In the genomic region with DNA sequence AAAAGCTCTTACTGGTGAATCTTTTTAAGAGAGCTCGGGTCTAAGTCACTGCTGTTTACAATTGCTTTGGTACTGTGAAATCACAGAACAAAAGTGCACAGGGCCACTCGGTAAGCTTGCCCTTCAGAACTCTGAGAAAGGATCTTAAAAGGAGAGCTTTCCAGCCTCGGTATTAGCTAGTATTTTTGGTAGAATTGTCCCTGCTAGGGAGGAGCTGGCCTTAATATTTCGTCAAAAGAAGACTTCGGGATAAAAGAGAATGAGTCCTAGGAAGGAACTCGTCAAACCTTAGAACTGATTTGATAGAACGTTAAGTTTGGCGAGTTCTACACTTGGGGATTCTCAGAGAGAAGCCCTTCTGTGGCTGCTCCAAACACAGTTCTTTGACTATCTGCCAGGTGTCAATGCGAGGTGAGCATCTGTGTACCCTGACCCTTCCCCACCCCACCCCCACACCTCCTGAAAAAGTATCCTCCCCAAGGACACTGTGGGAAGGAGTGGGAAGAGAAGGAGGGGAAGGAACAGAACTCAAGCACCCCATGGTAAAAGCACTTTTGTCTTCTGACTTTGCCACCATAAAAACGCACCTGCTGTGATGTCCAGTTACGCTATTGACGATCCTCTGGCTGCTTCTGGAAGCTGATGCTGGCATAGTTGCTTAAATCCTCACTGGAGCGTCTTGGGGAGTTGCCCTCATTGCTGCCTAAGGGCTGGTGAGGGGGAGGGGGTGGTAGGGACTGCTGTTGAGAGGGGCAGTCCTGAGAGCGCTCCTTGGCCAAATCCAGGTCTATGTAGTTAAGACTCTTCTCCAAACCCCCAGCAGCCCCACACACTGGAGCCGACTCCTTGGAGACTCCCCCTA, we compare ENCODE assay signal across 8 mouse cellular contexts. TPM values are rescaled to one million over a fixed set of nuclear protein-coding genes. Genes with fewer than 3 reads are reported as not detected.
DNase-seq lines count a peak whose midpoint lies in the region; ATAC-seq and TF ChIP-seq lines count a peak whose summit lies in the region.

No protein-coding gene starts in this region.

- H3K4me2 ChIP-seq in forebrain, embryonic 15.5 days (replicated peaks) = peak overlapping the region; percentile 76
- peak overlapping the region; percentile 59 for H3K4me2 ChIP-seq in intestine, embryonic 14.5 days (ENCODE audit: low read length)
- peak overlapping the region; percentile 76 for H3K4me2 ChIP-seq in midbrain, embryonic 16.5 days (ENCODE audit: low read length)

- H3K27me3 ChIP-seq in ES-Bruce4 (ENCODE audit: control insufficient read depth, insufficient read depth, low read length, poor library complexity, severe bottlenecking) = no peaks in the 10 kb centered on the region
- H3K27me3 ChIP-seq in forebrain, embryonic 15.5 days = no peaks in the 10 kb centered on the region
- 0 out of 2 replicates have a peak, but pooled peaks cover 2% of the 10 kb centered on the region for H3K27me3 ChIP-seq in intestine, embryonic 14.5 days (replicated peaks; ENCODE audit: control insufficient read depth, insufficient read depth, low read length)
- H3K27me3 ChIP-seq in midbrain, embryonic 16.5 days (ENCODE audit: control insufficient read depth, insufficient read depth, low read depth, low read length) = no peaks in the 10 kb centered on the region

- no peaks in the 10 kb centered on the region for H3K36me3 ChIP-seq in ES-Bruce4 (ENCODE audit: control insufficient read depth, insufficient read depth, low read length, poor library complexity, severe bottlenecking)
- H3K36me3 ChIP-seq in forebrain, embryonic 15.5 days = no peaks in the 10 kb centered on the region
- H3K36me3 ChIP-seq in intestine, embryonic 14.5 days (ENCODE audit: control insufficient read depth, insufficient read depth, low read length) = 0 out of 2 replicates have a peak, but pooled peaks cover 4% of the 10 kb centered on the region
- H3K36me3 ChIP-seq in midbrain, embryonic 16.5 days (ENCODE audit: control insufficient read depth, insufficient read depth, low read length) = peaks cover 5% of the 10 kb centered on the region

- 10% methylated on average over 15 of the region's 15 CpGs for WGBS in forebrain, embryonic 15.5 days
- WGBS in intestine, embryonic 14.5 days = 26% methylated on average over 15 of the region's 15 CpGs
- 14% methylated on average over 15 of the region's 15 CpGs for WGBS in midbrain, embryonic 16.5 days

- H3K4me1 ChIP-seq in ES-Bruce4 (ENCODE audit: control insufficient read depth, insufficient read depth, low read length) = peaks cover 1% of the 10 kb centered on the region
- peaks cover 72% of the 10 kb centered on the region for H3K4me1 ChIP-seq in forebrain, embryonic 15.5 days
- peaks cover 29% of the 10 kb centered on the region for H3K4me1 ChIP-seq in intestine, embryonic 14.5 days (replicated peaks; ENCODE audit: control insufficient read depth, insufficient read depth, low read length)
- peaks cover 49% of the 10 kb centered on the region for H3K4me1 ChIP-seq in midbrain, embryonic 16.5 days (ENCODE audit: control insufficient read depth, insufficient read depth, low read length)

- no peak for TF ChIP-seq POLR2A in ES-Bruce4 (IDR thresholded peaks at IDR 0.05; ENCODE audit: insufficient read depth, low read length)

- H3K27ac ChIP-seq in ES-Bruce4 (ENCODE audit: insufficient read depth, low read length) = no peak overlapping the region
- H3K27ac ChIP-seq in forebrain, embryonic 15.5 days (replicated peaks) = peak overlapping the region; percentile 65
- H3K27ac ChIP-seq in intestine, embryonic 14.5 days (ENCODE audit: low read depth) = no peak overlapping the region
- 0 out of 2 replicates have a peak overlapping the region, but pooled peaks have one; percentile 4 for H3K27ac ChIP-seq in midbrain, embryonic 16.5 days (ENCODE audit: low read length)

- TF ChIP-seq CTCF in ES-Bruce4 (IDR thresholded peaks at IDR 0.05; ENCODE audit: low read depth, low read length) = no peak

- no peak for ATAC-seq in forebrain, embryonic 15.5 days (replicated peaks)
- ATAC-seq in intestine, embryonic 14.5 days (replicated peaks; ENCODE audit: low FRiP score, low TSS enrichment, low read depth) = no peak
- no peak for ATAC-seq in midbrain, embryonic 16.5 days

- no peaks in the 10 kb centered on the region for H3K9me3 ChIP-seq in ES-Bruce4 (replicated peaks; ENCODE audit: control insufficient read depth, insufficient read depth, low read length, poor library complexity, severe bottlenecking)
- no peaks in the 10 kb centered on the region for H3K9me3 ChIP-seq in forebrain, embryonic 15.5 days
- H3K9me3 ChIP-seq in intestine, embryonic 14.5 days (ENCODE audit: control insufficient read depth, low read length) = no peaks in the 10 kb centered on the region
- H3K9me3 ChIP-seq in midbrain, embryonic 16.5 days (replicated peaks; ENCODE audit: control insufficient read depth, low read length, poor library complexity, severe bottlenecking) = no peaks in the 10 kb centered on the region

- peak; percentile 6 for DNase-seq in embryo, embryonic 10 days (ENCODE audit: low spot score)
- no peak for DNase-seq in embryo, embryonic 9.5 days (ENCODE audit: extremely low spot score)
- DNase-seq in intestine, embryonic 14.5 days (ENCODE audit: low spot score) = no peak
- DNase-seq in frontal cortex, adult 2 months (ENCODE audit: extremely low spot score in 1 of 2, low spot score in 1 of 2) = no peak
- DNase-seq in urinary bladder, postnatal 10 days (ENCODE audit: low spot score) = no peak

- TF ChIP-seq EP300 in ES-Bruce4 (IDR thresholded peaks at IDR 0.05; ENCODE audit: insufficient read depth, low read depth, low read length) = no peak

- H3K4me3 ChIP-seq in ES-Bruce4 (ENCODE audit: low read depth, low read length) = 0 out of 2 replicates have a peak overlapping the region, but pooled peaks have one; percentile 10
- peak overlapping the region; percentile 84 for H3K4me3 ChIP-seq in forebrain, embryonic 15.5 days
- peak overlapping the region; percentile 41 for H3K4me3 ChIP-seq in intestine, embryonic 14.5 days (ENCODE audit: low read depth, low read length)
- H3K4me3 ChIP-seq in midbrain, embryonic 16.5 days (ENCODE audit: low read depth, low read length) = peak overlapping the region; percentile 42

- no peak overlapping the region for H3K9ac ChIP-seq in ES-Bruce4 (ENCODE audit: low read depth, poor library complexity, severe bottlenecking)
- peak overlapping the region; percentile 49 for H3K9ac ChIP-seq in forebrain, embryonic 15.5 days (replicated peaks)
- H3K9ac ChIP-seq in intestine, embryonic 14.5 days (ENCODE audit: low read length) = peak overlapping the region; percentile 33
- H3K9ac ChIP-seq in midbrain, embryonic 16.5 days (ENCODE audit: low read depth, low read length) = peak overlapping the region; percentile 66

RNA-seq across cellular contexts. Expression of gene Irs1, which starts 4.8 kb away (rescaled TPM):
- polyA plus RNA-seq in ES-Bruce4 (2011; ENCODE audit: insufficient read depth, insufficient read length, low read depth, missing spikeins) = 15.3 and 15.8 TPM in 2 replicates
- polyA plus RNA-seq in forebrain, embryonic 15.5 days (2015; fragmentation: Nextera tagmentation; extraction: Ambion mirVana) = 9.1 and 10.4 TPM in 2 replicates
- polyA plus RNA-seq in intestine, embryonic 14.5 days (2014; fragmentation: Nextera tagmentation; extraction: Ambion mirVana) = 3.9 and 4.0 TPM in 2 replicates
- polyA plus RNA-seq in midbrain, embryonic 16.5 days (2015; fragmentation: Nextera tagmentation; extraction: Ambion mirVana) = 7.9 and 8.9 TPM in 2 replicates
- 8.5 and 9.5 TPM in 2 replicates for polyA plus RNA-seq in frontal cortex, adult 2 months (2012; rRNA removed)

RNA-seq across cellular contexts. Expression of gene Rhbdd1, which starts 29.8 kb away (rescaled TPM):
- 19.2 and 21.4 TPM in 2 replicates for polyA plus RNA-seq in ES-Bruce4 (2011; ENCODE audit: insufficient read depth, insufficient read length, low read depth, missing spikeins)
- 5.0 TPM in 2 replicates for polyA plus RNA-seq in forebrain, embryonic 15.5 days (2015; fragmentation: Nextera tagmentation; extraction: Ambion mirVana)
- polyA plus RNA-seq in intestine, embryonic 14.5 days (2014; fragmentation: Nextera tagmentation; extraction: Ambion mirVana) = 5.3 and 6.8 TPM in 2 replicates
- polyA plus RNA-seq in midbrain, embryonic 16.5 days (2015; fragmentation: Nextera tagmentation; extraction: Ambion mirVana) = 3.8 and 4.5 TPM in 2 replicates
- polyA plus RNA-seq in frontal cortex, adult 2 months (2012; rRNA removed) = 6.1 and 7.0 TPM in 2 replicates

RNA-seq across cellular contexts. Expression of gene Gm9747, which starts 53.5 kb away (rescaled TPM):
- not detected in 2 replicates for polyA plus RNA-seq in ES-Bruce4 (2011; ENCODE audit: insufficient read depth, insufficient read length, low read depth, missing spikeins)
- polyA plus RNA-seq in forebrain, embryonic 15.5 days (2015; fragmentation: Nextera tagmentation; extraction: Ambion mirVana) = 27.4 and 30.3 TPM in 2 replicates
- 13.0 and 14.2 TPM in 2 replicates for polyA plus RNA-seq in intestine, embryonic 14.5 days (2014; fragmentation: Nextera tagmentation; extraction: Ambion mirVana)
- 24.8 and 26.0 TPM in 2 replicates for polyA plus RNA-seq in midbrain, embryonic 16.5 days (2015; fragmentation: Nextera tagmentation; extraction: Ambion mirVana)
- polyA plus RNA-seq in frontal cortex, adult 2 months (2012; rRNA removed) = 0.04 and 0.10 TPM in 2 replicates

Comparison
In these comparisons a context has a peak if more than half of its experiments do, and no peak if none do; other contexts are left out.
1. H3K27ac ChIP-seq: peak in forebrain, embryonic 15.5 days (single experiment) and midbrain, embryonic 16.5 days (single experiment); none in ES-Bruce4 (single experiment) and intestine, embryonic 14.5 days (single experiment).
2. H3K4me3 ChIP-seq: peak in every context shown above with its lines; median percentile 84 in forebrain, embryonic 15.5 days; 42 in midbrain, embryonic 16.5 days; 41 in intestine, embryonic 14.5 days; 10 in ES-Bruce4.
3. RNA of gene Gm9747, which starts 53.5 kb away (polyA plus RNA-seq): 27.4 to 30.3 TPM in forebrain, embryonic 15.5 days, 24.8 to 26.0 TPM in midbrain, embryonic 16.5 days and 13.0 to 14.2 TPM in intestine, embryonic 14.5 days; 0.04 to 0.10 TPM in frontal cortex, adult 2 months and not detected in ES-Bruce4; every median in the first group is over 10 times any median in the second.
4. Peak in every context shown above with its lines, with median percentiles within 50 percentile points of each other: H3K4me2 ChIP-seq.